Mouse (Mus musculus): Measurements from ENCODE around the gene Olfr1378. TPM values are rescaled to one million over a fixed set of nuclear protein-coding genes. Genes with fewer than 3 reads are reported as not detected.

Olfr1378 gene
- polyA plus RNA-seq, 1 experiment from 2014 or later, result not detected

DNA sequence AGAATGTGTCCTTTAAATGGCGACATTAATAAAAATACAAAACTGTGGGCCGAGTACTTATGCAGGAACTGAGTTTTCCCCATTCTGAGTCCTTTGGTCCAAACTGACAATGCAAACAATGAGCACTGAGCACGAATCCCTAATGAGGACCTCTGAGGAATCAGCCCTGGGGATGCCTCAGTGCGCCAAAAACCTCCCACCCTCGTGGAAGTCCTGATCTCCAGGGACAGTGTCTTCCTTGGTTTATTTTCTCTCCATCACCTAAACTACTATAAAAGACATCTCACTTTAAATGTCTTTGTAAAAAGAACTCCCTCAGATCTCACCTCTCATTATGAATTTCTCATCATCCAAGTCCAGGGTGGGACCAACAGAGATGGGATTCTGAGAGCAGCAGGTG, 15.3 kb downstream of the Olfr1378 start, which contains the start of gene Olfr1377:
Gene Olfr1377 (plus strand): TSS at position 301 of the 400 bp plus-strand sequence.
- peaks cover 18% of the 10 kb centered on the region; the same call in 1 of the 2 replicates for H3K27me3 ChIP-seq (ENCODE audit: insufficient read depth, poor library complexity, severe bottlenecking)
- DNase-seq (ENCODE audit: low spot score), result no peak
- H3K9me3 ChIP-seq, result no peaks in the 10 kb centered on the region
- H3K27ac ChIP-seq, result no peak within 1 kb of the TSS
- no peak within 1 kb of the TSS for H3K4me3 ChIP-seq
- 73% methylated on average over 5 of the region's 5 CpGs for WGBS
- H3K36me3 ChIP-seq, result no peaks in the 10 kb centered on the region
- 0 out of 2 replicates have a peak, but pooled peaks cover 6% of the 10 kb centered on the region for H3K4me1 ChIP-seq

DNA sequence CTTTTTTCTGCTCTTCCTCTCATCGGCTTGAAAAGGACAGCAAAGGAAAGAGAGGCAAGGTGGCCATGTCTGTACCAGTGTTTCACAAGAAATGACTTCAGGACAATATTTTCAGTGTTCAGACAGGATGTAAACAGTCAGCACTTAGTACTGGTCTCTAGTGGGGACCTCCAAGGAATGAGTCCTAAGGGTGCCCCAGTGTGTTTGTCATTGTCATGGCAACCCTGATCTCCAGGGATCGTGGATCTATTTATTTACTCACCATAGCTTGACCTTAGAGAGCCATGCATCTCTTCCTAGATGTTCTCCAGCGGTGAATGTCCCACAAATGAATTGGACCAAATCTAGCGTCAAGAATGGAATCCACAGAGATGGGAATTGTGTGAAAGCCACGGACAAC, 37.0 kb downstream of the Olfr1378 start, which contains the start of gene Olfr51:
Gene Olfr51 (plus strand): TSS at position 301 of the 400 bp plus-strand sequence.
- no peak for DNase-seq (ENCODE audit: low spot score)
- H3K4me3 ChIP-seq, result no peak within 1 kb of the TSS
- H3K9me3 ChIP-seq, result no peaks in the 10 kb centered on the region
- no peak within 1 kb of the TSS for H3K27ac ChIP-seq
- no peaks in the 10 kb centered on the region for H3K36me3 ChIP-seq
- 63% methylated on average over 5 of the region's 5 CpGs for WGBS
- H3K4me1 ChIP-seq, result no peaks in the 10 kb centered on the region
- H3K27me3 ChIP-seq (ENCODE audit: insufficient read depth, poor library complexity, severe bottlenecking), result no peaks in the 10 kb centered on the region

DNA sequence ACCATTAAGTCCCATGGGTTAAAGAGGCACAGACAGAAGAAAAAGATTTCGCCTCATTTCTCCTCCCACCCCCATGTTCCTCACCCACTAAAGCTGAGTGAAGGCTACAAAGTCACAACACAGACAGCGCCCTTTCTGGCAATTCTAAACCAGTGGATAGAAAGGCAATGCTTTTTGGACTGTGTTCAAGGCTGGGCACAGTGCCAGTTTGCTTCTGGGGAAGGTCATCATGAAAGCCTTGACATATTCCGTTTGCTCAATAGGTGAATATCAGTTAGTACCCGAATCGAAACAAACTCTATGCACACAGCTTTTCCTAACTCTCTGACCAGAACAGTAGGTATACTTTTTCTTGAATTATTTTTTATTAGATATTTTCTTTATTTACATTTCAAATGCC, 45.5 kb downstream of the Olfr1378 start:
- no peak for DNase-seq (ENCODE audit: low spot score)
- Histone ChIP-seq H3K27me3 (ENCODE audit: insufficient read depth, poor library complexity, severe bottlenecking) (no peaks in the 10 kb centered on the region), H3K27ac (no peak overlapping the region), H3K9me3 (no peaks in the 10 kb centered on the region), H3K4me3 (no peak overlapping the region), H3K4me1 (no peaks in the 10 kb centered on the region), H3K36me3 (no peaks in the 10 kb centered on the region)
- 77% methylated on average over 5 of the region's 5 CpGs for WGBS

DNA sequence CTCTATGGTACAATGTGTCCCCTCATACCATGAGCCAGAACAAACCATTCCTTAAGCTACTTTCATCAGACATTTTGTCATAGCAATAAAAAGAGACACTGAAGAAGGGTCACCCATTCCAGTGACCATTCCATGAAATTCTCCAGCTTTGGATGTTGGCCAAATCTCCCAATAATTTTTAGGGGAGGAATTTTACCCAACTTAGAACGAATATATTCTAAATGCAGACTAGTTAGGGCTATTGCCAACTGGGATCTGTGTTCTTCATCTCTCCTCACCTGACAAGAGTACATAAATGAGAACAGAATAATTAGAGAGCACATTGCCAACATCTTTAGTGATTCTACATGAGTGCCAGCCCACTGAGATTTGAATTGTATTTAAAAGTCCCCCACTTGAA, 47.6 kb downstream of the Olfr1378 start, which contains the start of gene Olfr54:
Gene Olfr54 (plus strand): TSS at position 301 of the 400 bp plus-strand sequence.
- WGBS, result 67% methylated on average over 1 of the region's 1 CpGs
- no peaks in the 10 kb centered on the region for H3K36me3 ChIP-seq
- no peaks in the 10 kb centered on the region for H3K9me3 ChIP-seq
- H3K27me3 ChIP-seq (ENCODE audit: insufficient read depth, poor library complexity, severe bottlenecking), result no peaks in the 10 kb centered on the region
- DNase-seq (ENCODE audit: low spot score), result no peak
- H3K4me1 ChIP-seq, result no peaks in the 10 kb centered on the region
- no peak within 1 kb of the TSS for H3K4me3 ChIP-seq
- no peak within 1 kb of the TSS for H3K27ac ChIP-seq

DNA sequence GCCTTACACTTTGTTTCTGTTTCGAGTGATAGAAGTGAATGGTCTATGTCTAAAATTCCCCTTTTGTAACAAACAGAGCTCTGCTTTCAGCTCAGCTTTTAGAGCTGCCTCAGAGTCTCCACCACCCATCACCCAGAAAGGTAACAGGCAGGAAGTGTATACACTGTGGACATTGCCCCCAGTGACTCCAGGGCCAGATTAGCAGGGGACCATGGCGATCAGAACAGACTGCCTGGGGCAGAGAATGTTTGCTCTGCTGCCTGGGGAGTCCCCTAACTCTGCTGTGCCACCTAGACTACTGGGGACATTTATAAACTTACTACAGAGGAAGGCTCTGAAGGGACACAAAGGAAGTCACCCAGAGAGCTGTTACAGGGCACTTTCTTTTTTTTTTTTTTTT, 50.0 kb downstream of the Olfr1378 start:
- H3K27ac ChIP-seq, result no peak overlapping the region
- no peaks in the 10 kb centered on the region for H3K9me3 ChIP-seq
- no peak overlapping the region for H3K4me3 ChIP-seq
- H3K27me3 ChIP-seq (ENCODE audit: insufficient read depth, poor library complexity, severe bottlenecking), result no peaks in the 10 kb centered on the region
- DNase-seq (ENCODE audit: low spot score), result no peak
- no peaks in the 10 kb centered on the region for H3K36me3 ChIP-seq
- no peaks in the 10 kb centered on the region for H3K4me1 ChIP-seq
- WGBS, result 50% methylated on average over 2 of the region's 2 CpGs

Other genes with a start within 250 kb of the Olfr1378 start
- 16.9 and 20.5 TPM in 2 replicates for gene Zfp354c, start 138.8 kb upstream of the Olfr1378 start, polyA plus RNA-seq (2016; fragmentation: Nextera tagmentation; extraction: Ambion mirVana)
- gene Zfp879, start 125.0 kb upstream of the Olfr1378 start, polyA plus RNA-seq (2016; fragmentation: Nextera tagmentation; extraction: Ambion mirVana), result 0.33 and 0.44 TPM in 2 replicates
- gene Grm6, start 115.8 kb upstream of the Olfr1378 start, polyA plus RNA-seq (2016; fragmentation: Nextera tagmentation; extraction: Ambion mirVana), result 0.06 and 0.16 TPM in 2 replicates
- gene Zfp454, start 78.9 kb upstream of the Olfr1378 start, polyA plus RNA-seq (2016; fragmentation: Nextera tagmentation; extraction: Ambion mirVana), result 4.5 and 6.5 TPM in 2 replicates
- 8.6 and 11.1 TPM in 2 replicates for gene Zfp2, start 50.4 kb upstream of the Olfr1378 start, polyA plus RNA-seq (2016; fragmentation: Nextera tagmentation; extraction: Ambion mirVana)
- 0.52 and 0.80 TPM in 2 replicates for gene Zfp354b, start 34.9 kb upstream of the Olfr1378 start, polyA plus RNA-seq (2016; fragmentation: Nextera tagmentation; extraction: Ambion mirVana)
- not detected in 2 replicates for gene 4933414I15Rik, start 22.8 kb upstream of the Olfr1378 start, polyA plus RNA-seq (2016; fragmentation: Nextera tagmentation; extraction: Ambion mirVana)
- gene Prop1, start 12.8 kb upstream of the Olfr1378 start, polyA plus RNA-seq (2016; fragmentation: Nextera tagmentation; extraction: Ambion mirVana), result not detected in 2 replicates
- not detected in 2 replicates for gene Olfr1377, start 15.4 kb downstream of the Olfr1378 start, polyA plus RNA-seq (2016; fragmentation: Nextera tagmentation; extraction: Ambion mirVana)
- gene Olfr51, start 37.1 kb downstream of the Olfr1378 start, polyA plus RNA-seq (2016; fragmentation: Nextera tagmentation; extraction: Ambion mirVana), result not detected in 2 replicates
- not detected in 2 replicates for gene Olfr54, start 47.7 kb downstream of the Olfr1378 start, polyA plus RNA-seq (2016; fragmentation: Nextera tagmentation; extraction: Ambion mirVana)
- not detected in 2 replicates for gene Olfr1375, start 81.6 kb downstream of the Olfr1378 start, polyA plus RNA-seq (2016; fragmentation: Nextera tagmentation; extraction: Ambion mirVana)
- 6.1 and 7.4 TPM in 2 replicates for gene Zfp354a, start 92.7 kb downstream of the Olfr1378 start, polyA plus RNA-seq (2016; fragmentation: Nextera tagmentation; extraction: Ambion mirVana)

All from heart, embryonic 10.5 days (tissue).